ENCODE assay signal across 26 mouse cellular contexts in genomic region chr13:58542167-58542566, GRCm38 (mm10).
DNase-seq lines count a peak whose midpoint lies in the region; ATAC-seq lines count a peak whose summit lies in the region.
"Had no signal": no experiment of that assay in that cellular context is flagged by ENCODE, and none has a peak within 500 bp of the region (broad histone marks: within the 10 kb centered on the region; RNA-seq: fewer than 3 reads in every experiment).

No protein-coding gene starts in this region.

- intact Hi-C loops in heart, postnatal 10 days (cut with DNase I): loop anchor here (5.0 kb wide), 3 partner anchors 140 to 385 kb away; partner anchors contain the start of genes 2210016F16Rik, Hnrnpk, Idnk and Rmi1

- no peak overlapping the region for H3K4me2 ChIP-seq in midbrain, embryonic 11.5 days
- H3K4me2 ChIP-seq in midbrain, embryonic 13.5 days (replicated peaks): no peak overlapping the region
- H3K4me2 ChIP-seq in liver, embryonic 13.5 days: peak overlapping the region; percentile 61
- H3K4me2 ChIP-seq: embryonic facial prominence, embryonic 15.5 days; hindbrain, embryonic 12.5 days; lung, embryonic 15.5 days had no signal

- no peak for DNase-seq in heart, embryonic 10.5 days (ENCODE audit: low spot score)
- DNase-seq in heart, postnatal 10 days: no peak
- DNase-seq in midbrain, embryonic 11.5 days (ENCODE audit: low spot score, missing footprints): peak; percentile 39
- peak; percentile 20 for DNase-seq in liver, embryonic 13.5 days
- no peak for DNase-seq in gastrocnemius, adult 18-20 months (ENCODE audit: low spot score)
- DNase-seq in kidney, adult 11 months: no peak
- DNase-seq: adrenal gland, adult 2 months; cerebellum, adult 2 months; cerebellum, postnatal 14 days; gastrocnemius, postnatal 36 days; heart, adult 2 months; kidney, postnatal 14 days; lung, postnatal 4 days; midbrain, embryonic 14.5 days; thymus, adult 2 months; thymus, postnatal 36 days had no signal

- H3K27me3 ChIP-seq in heart, embryonic 10.5 days (ENCODE audit: insufficient read depth, poor library complexity, severe bottlenecking): no peaks in the 10 kb centered on the region
- H3K27me3 ChIP-seq in midbrain, embryonic 11.5 days (ENCODE audit: control insufficient read depth, insufficient read depth, low read length): no peaks in the 10 kb centered on the region; the same call in 1 of the 2 replicates
- H3K27me3 ChIP-seq in midbrain, embryonic 13.5 days: 0 out of 2 replicates have a peak, but pooled peaks cover 2% of the 10 kb centered on the region
- 0 out of 2 replicates have a peak, but pooled peaks cover 4% of the 10 kb centered on the region for H3K27me3 ChIP-seq in liver, embryonic 13.5 days
- H3K27me3 ChIP-seq: embryonic facial prominence, embryonic 15.5 days; lung, embryonic 15.5 days had no signal

- H3K9me3 ChIP-seq in heart, embryonic 10.5 days: no peaks in the 10 kb centered on the region
- no peaks in the 10 kb centered on the region for H3K9me3 ChIP-seq in midbrain, embryonic 11.5 days (ENCODE audit: control insufficient read depth, low read length)
- no peaks in the 10 kb centered on the region for H3K9me3 ChIP-seq in midbrain, embryonic 13.5 days
- H3K9me3 ChIP-seq in liver, embryonic 13.5 days (replicated peaks): no peaks in the 10 kb centered on the region
- H3K9me3 ChIP-seq: embryonic facial prominence, embryonic 10.5 days; embryonic facial prominence, embryonic 15.5 days; hindbrain, embryonic 12.5 days; lung, embryonic 15.5 days had no signal

- no peak for ATAC-seq in midbrain, embryonic 11.5 days (ENCODE audit: low FRiP score)
- ATAC-seq in midbrain, embryonic 13.5 days: no peak
- ATAC-seq in liver, embryonic 13.5 days (ENCODE audit: low read depth): no peak
- ATAC-seq: activated CD4-positive, CD25-positive, alpha-beta regulatory T cell, adult 4 months; CD4-positive, CD25-positive, alpha-beta regulatory T cell, adult 4 months; intestine, embryonic 16.5 days had no signal

- H3K9ac ChIP-seq in midbrain, embryonic 11.5 days (ENCODE audit: low read length): peak overlapping the region; percentile 29; the same call in 1 of the 2 replicates
- no peak overlapping the region for H3K9ac ChIP-seq in midbrain, embryonic 13.5 days (replicated peaks)
- H3K9ac ChIP-seq in liver, embryonic 13.5 days: peak overlapping the region; percentile 60
- H3K9ac ChIP-seq: embryonic facial prominence, embryonic 15.5 days; hindbrain, embryonic 12.5 days; lung, embryonic 15.5 days had no signal

- H3K4me3 ChIP-seq in heart, embryonic 10.5 days: no peak overlapping the region
- H3K4me3 ChIP-seq in midbrain, embryonic 11.5 days (ENCODE audit: low read depth, low read length): no peak overlapping the region
- no peak overlapping the region for H3K4me3 ChIP-seq in midbrain, embryonic 13.5 days (replicated peaks)
- H3K4me3 ChIP-seq in liver, embryonic 13.5 days (replicated peaks): no peak overlapping the region
- H3K4me3 ChIP-seq: embryonic facial prominence, embryonic 10.5 days; embryonic facial prominence, embryonic 15.5 days; heart, adult 2 months; hindbrain, embryonic 12.5 days; left cerebral cortex, adult 2 months; lung, embryonic 15.5 days; megakaryocyte, embryonic 14.5 days had no signal

- H3K27ac ChIP-seq in heart, embryonic 10.5 days: peak overlapping the region; percentile 49; the same call in 1 of the 2 replicates
- H3K27ac ChIP-seq in midbrain, embryonic 11.5 days (ENCODE audit: low read depth, low read length): no peak overlapping the region
- no peak overlapping the region for H3K27ac ChIP-seq in midbrain, embryonic 13.5 days
- H3K27ac ChIP-seq in liver, embryonic 13.5 days: peak overlapping the region; percentile 84
- H3K27ac ChIP-seq: embryonic facial prominence, embryonic 10.5 days; embryonic facial prominence, embryonic 15.5 days; heart, adult 2 months; hindbrain, embryonic 12.5 days; left cerebral cortex, adult 2 months; lung, embryonic 15.5 days had no signal

- WGBS in heart, embryonic 10.5 days: 62% methylated on average over 8 of the region's 8 CpGs
- WGBS in midbrain, embryonic 11.5 days: 79% methylated on average over 8 of the region's 8 CpGs
- WGBS in midbrain, embryonic 13.5 days: 68% methylated on average over 8 of the region's 8 CpGs
- WGBS in liver, embryonic 13.5 days (ENCODE audit: insufficient replicate concordance): 46% methylated on average over 8 of the region's 8 CpGs

- H3K4me1 ChIP-seq in heart, embryonic 10.5 days: peaks cover 23% of the 10 kb centered on the region
- peaks cover 9% of the 10 kb centered on the region for H3K4me1 ChIP-seq in midbrain, embryonic 11.5 days (ENCODE audit: control insufficient read depth, insufficient read depth, low read length)
- peaks cover 27% of the 10 kb centered on the region for H3K4me1 ChIP-seq in midbrain, embryonic 13.5 days (replicated peaks)
- H3K4me1 ChIP-seq in liver, embryonic 13.5 days (replicated peaks): peaks cover 70% of the 10 kb centered on the region
- H3K4me1 ChIP-seq: embryonic facial prominence, embryonic 15.5 days; lung, embryonic 15.5 days had no signal

- no peaks in the 10 kb centered on the region for H3K36me3 ChIP-seq in heart, embryonic 10.5 days
- no peaks in the 10 kb centered on the region for H3K36me3 ChIP-seq in midbrain, embryonic 11.5 days (ENCODE audit: control insufficient read depth, insufficient read depth, low read length)
- H3K36me3 ChIP-seq in midbrain, embryonic 13.5 days: no peaks in the 10 kb centered on the region
- H3K36me3 ChIP-seq in liver, embryonic 13.5 days: no peaks in the 10 kb centered on the region
- H3K36me3 ChIP-seq: embryonic facial prominence, embryonic 10.5 days; embryonic facial prominence, embryonic 15.5 days; hindbrain, embryonic 12.5 days; lung, embryonic 15.5 days had no signal

Comparison
In these comparisons a context has a peak if more than half of its experiments do, and no peak if none do; other contexts are left out.
1. DNase-seq: peak in midbrain, embryonic 11.5 days (single experiment) and liver, embryonic 13.5 days (single experiment); none in heart, embryonic 10.5 days (single experiment), heart, postnatal 10 days (0 of 2), gastrocnemius, adult 18-20 months (single experiment) and kidney, adult 11 months (single experiment).
2. H3K27ac ChIP-seq: peak in heart, embryonic 10.5 days (single experiment) and liver, embryonic 13.5 days (single experiment); none in midbrain, embryonic 11.5 days (single experiment) and midbrain, embryonic 13.5 days (single experiment).